Mouse (Mus musculus) megakaryocyte, embryonic 14.5 days (primary cell): ENCODE data around the gene Phf14.

Experiments used
- FLI1 ChIP-seq: IDR thresholded peaks from 2 replicates; pipeline ENCODE4 v1.6.1; 2012; ENCODE audit warnings: low read length, inconsistent platforms, mixed read lengths
- GATA1 ChIP-seq: IDR thresholded peaks from 3 replicates; pipeline ENCODE4 v1.6.1; 2012; ENCODE audit warnings: mixed read lengths, low read length, inconsistent platforms, borderline replicate concordance

- TF ChIP-seq GATA1, result no peak
- no peak for TF ChIP-seq FLI1
Observed at GRCm38 (mm10) chr6:12020738-12021137, 113.1 kb downstream of the Phf14 start.
